ENCODE assay signal across 32 mouse cellular contexts in the genomic region with DNA sequence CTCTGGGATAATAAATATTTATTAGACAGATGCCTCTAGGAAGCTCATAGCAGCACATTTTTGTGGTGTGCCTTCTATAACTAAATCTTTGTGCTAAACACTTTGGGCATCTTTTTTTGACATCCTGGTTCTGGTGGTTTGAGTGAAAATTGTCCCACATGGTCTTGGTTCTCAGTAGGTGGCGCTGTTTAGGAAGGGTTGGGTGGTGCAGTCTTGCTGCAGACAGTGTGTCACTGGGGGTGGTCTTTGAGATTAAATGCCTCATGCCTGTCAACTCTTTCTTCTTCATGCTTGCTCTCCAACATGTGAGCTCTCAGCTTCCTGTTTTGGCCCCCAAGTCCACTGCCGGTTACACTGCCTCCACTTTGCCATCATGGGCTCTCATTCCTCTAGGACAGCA.
DNase-seq lines count a peak whose midpoint lies in the region; ATAC-seq and TF ChIP-seq lines count a peak whose summit lies in the region.
"Had no signal": no experiment of that assay in that cellular context is flagged by ENCODE, and none has a peak within 500 bp of the region (broad histone marks: within the 10 kb centered on the region; RNA-seq: fewer than 3 reads in every experiment).

No protein-coding gene starts in this region.

- no peaks in the 10 kb centered on the region for H3K9me3 ChIP-seq in kidney, postnatal 0 days (replicated peaks; ENCODE audit: low read length)
- H3K9me3 ChIP-seq in kidney, embryonic 16.5 days (ENCODE audit: low read length), result no peaks in the 10 kb centered on the region; the same call in 1 of the 2 replicates
- no peaks in the 10 kb centered on the region for H3K9me3 ChIP-seq in lung, postnatal 0 days (ENCODE audit: low read length)
- no peaks in the 10 kb centered on the region for H3K9me3 ChIP-seq in ES-Bruce4 (replicated peaks; ENCODE audit: control insufficient read depth, insufficient read depth, low read length, poor library complexity, severe bottlenecking)
- H3K9me3 ChIP-seq in forebrain, embryonic 13.5 days (replicated peaks), result no peaks in the 10 kb centered on the region
- H3K9me3 ChIP-seq: embryonic facial prominence, embryonic 12.5 days; forebrain, embryonic 15.5 days; heart, embryonic 12.5 days; limb, embryonic 10.5 days; limb, embryonic 15.5 days; midbrain, embryonic 15.5 days; neural tube, embryonic 15.5 days; stomach, embryonic 15.5 days had no signal

- TF ChIP-seq EP300 in lung, postnatal 0 days (IDR thresholded peaks at IDR 0.05), result no peak
- no peak for TF ChIP-seq EP300 in ES-Bruce4 (IDR thresholded peaks at IDR 0.05; ENCODE audit: insufficient read depth, low read depth, low read length)

- ATAC-seq in kidney, postnatal 0 days (replicated peaks; ENCODE audit: low FRiP score, low read depth), result no peak
- ATAC-seq in kidney, embryonic 16.5 days (ENCODE audit: low FRiP score, low TSS enrichment), result no peak
- ATAC-seq in lung, postnatal 0 days, result no peak
- no peak for ATAC-seq in forebrain, embryonic 13.5 days
- ATAC-seq: forebrain, embryonic 15.5 days; inflammation-experienced regulatory T-cells, adult 6 months; midbrain, embryonic 15.5 days had no signal

- no peaks in the 10 kb centered on the region for H3K27me3 ChIP-seq in kidney, postnatal 0 days (ENCODE audit: insufficient read depth, low read length)
- no peaks in the 10 kb centered on the region for H3K27me3 ChIP-seq in kidney, embryonic 16.5 days (ENCODE audit: insufficient read depth, low read length)
- no peaks in the 10 kb centered on the region for H3K27me3 ChIP-seq in lung, postnatal 0 days (replicated peaks; ENCODE audit: insufficient read depth, low read length)
- no peaks in the 10 kb centered on the region for H3K27me3 ChIP-seq in ES-Bruce4 (ENCODE audit: control insufficient read depth, insufficient read depth, low read length, poor library complexity, severe bottlenecking)
- H3K27me3 ChIP-seq in forebrain, embryonic 13.5 days, result no peaks in the 10 kb centered on the region
- H3K27me3 ChIP-seq: embryonic facial prominence, embryonic 12.5 days; forebrain, embryonic 15.5 days; heart, embryonic 12.5 days; limb, embryonic 15.5 days; midbrain, embryonic 15.5 days; neural tube, embryonic 15.5 days; stomach, embryonic 15.5 days had no signal

- no peak for DNase-seq in kidney, postnatal 0 days (ENCODE audit: low spot score)
- no peak for DNase-seq in lung, postnatal 0 days (ENCODE audit: low spot score)
- DNase-seq in lung, postnatal 10 days, result no peak
- DNase-seq in R1 (ENCODE audit: low read depth, low spot score), result peak; percentile 43
- DNase-seq: adrenal gland, postnatal 10 days; B cell, adult 2 months; cerebellum, adult 11 months; cerebellum, adult 9-11 months; embryo, embryonic 11 days; gastrocnemius, postnatal 25 days; heart, adult 18-20 months; heart, postnatal 4 days; kidney, adult 2 months; kidney, postnatal 25 days; retina, postnatal 1 day; right cerebral cortex, postnatal 14 days; thymus, postnatal 36 days had no signal

- H3K9ac ChIP-seq in kidney, postnatal 0 days (ENCODE audit: low read depth, low read length), result no peak overlapping the region
- no peak overlapping the region for H3K9ac ChIP-seq in kidney, embryonic 16.5 days (replicated peaks; ENCODE audit: low read length)
- no peak overlapping the region for H3K9ac ChIP-seq in lung, postnatal 0 days (replicated peaks; ENCODE audit: low read depth)
- H3K9ac ChIP-seq in ES-Bruce4 (ENCODE audit: low read depth, poor library complexity, severe bottlenecking), result no peak overlapping the region
- H3K9ac ChIP-seq in forebrain, embryonic 13.5 days, result no peak overlapping the region
- H3K9ac ChIP-seq: embryonic facial prominence, embryonic 12.5 days; forebrain, embryonic 15.5 days; heart, embryonic 12.5 days; hindbrain, embryonic 14.5 days; limb, embryonic 15.5 days; liver, embryonic 14.5 days; midbrain, embryonic 15.5 days; neural tube, embryonic 15.5 days; stomach, embryonic 15.5 days had no signal

- WGBS in kidney, postnatal 0 days, result 73% methylated on average over 2 of the region's 2 CpGs
- WGBS in kidney, embryonic 16.5 days, result 77% methylated on average over 2 of the region's 2 CpGs
- 54% methylated on average over 2 of the region's 2 CpGs for WGBS in lung, postnatal 0 days
- WGBS in forebrain, embryonic 13.5 days, result 59% methylated on average over 2 of the region's 2 CpGs

- H3K27ac ChIP-seq in kidney, postnatal 0 days, result no peak overlapping the region
- no peak overlapping the region for H3K27ac ChIP-seq in kidney, embryonic 16.5 days (ENCODE audit: low read length)
- no peak overlapping the region for H3K27ac ChIP-seq in lung, postnatal 0 days (ENCODE audit: low read length)
- no peak overlapping the region for H3K27ac ChIP-seq in ES-Bruce4 (ENCODE audit: insufficient read depth, low read length)
- no peak overlapping the region for H3K27ac ChIP-seq in forebrain, embryonic 13.5 days
- H3K27ac ChIP-seq: embryonic facial prominence, embryonic 12.5 days; forebrain, embryonic 15.5 days; hindbrain, embryonic 14.5 days; limb, embryonic 10.5 days; limb, embryonic 15.5 days; liver, embryonic 14.5 days; macrophage; midbrain, embryonic 15.5 days; neural tube, embryonic 15.5 days; stomach, embryonic 15.5 days had no signal

- no peaks in the 10 kb centered on the region for H3K36me3 ChIP-seq in kidney, postnatal 0 days (ENCODE audit: insufficient read depth, low read length)
- H3K36me3 ChIP-seq in kidney, embryonic 16.5 days (ENCODE audit: insufficient read depth, low read length), result no peaks in the 10 kb centered on the region
- H3K36me3 ChIP-seq in lung, postnatal 0 days (ENCODE audit: insufficient read depth, low read length), result no peaks in the 10 kb centered on the region
- H3K36me3 ChIP-seq in ES-Bruce4 (ENCODE audit: control insufficient read depth, insufficient read depth, low read length, poor library complexity, severe bottlenecking), result no peaks in the 10 kb centered on the region
- H3K36me3 ChIP-seq in forebrain, embryonic 13.5 days (ENCODE audit: poor library complexity, severe bottlenecking), result no peaks in the 10 kb centered on the region
- H3K36me3 ChIP-seq: embryonic facial prominence, embryonic 12.5 days; forebrain, embryonic 15.5 days; heart, embryonic 12.5 days; limb, embryonic 10.5 days; limb, embryonic 15.5 days; midbrain, embryonic 15.5 days; neural tube, embryonic 15.5 days; stomach, embryonic 15.5 days had no signal

- peak; percentile 25; the same call in 1 of the 2 replicates for TF ChIP-seq CTCF in kidney, postnatal 0 days (IDR thresholded peaks at IDR 0.05; ENCODE audit: low read depth)
- TF ChIP-seq CTCF in lung, postnatal 0 days (IDR thresholded peaks at IDR 0.05), result 0 out of 2 replicates have a peak, but pooled peaks have one; percentile 11
- TF ChIP-seq CTCF in ES-Bruce4 (IDR thresholded peaks at IDR 0.05; ENCODE audit: low read depth, low read length), result peak; percentile 50

- no peak overlapping the region for H3K4me3 ChIP-seq in kidney, postnatal 0 days (replicated peaks; ENCODE audit: low read depth, low read length)
- H3K4me3 ChIP-seq in kidney, embryonic 16.5 days (ENCODE audit: low read length), result no peak overlapping the region
- no peak overlapping the region for H3K4me3 ChIP-seq in lung, postnatal 0 days (ENCODE audit: low read depth, low read length)
- no peak overlapping the region for H3K4me3 ChIP-seq in ES-Bruce4 (ENCODE audit: low read depth, low read length)
- H3K4me3 ChIP-seq in forebrain, embryonic 13.5 days, result no peak overlapping the region
- H3K4me3 ChIP-seq: embryonic facial prominence, embryonic 12.5 days; forebrain, embryonic 15.5 days; heart, embryonic 12.5 days; limb, embryonic 10.5 days; limb, embryonic 15.5 days; midbrain, embryonic 15.5 days; neural tube, embryonic 15.5 days; stomach, embryonic 15.5 days had no signal

- no peaks in the 10 kb centered on the region for H3K4me1 ChIP-seq in kidney, postnatal 0 days (replicated peaks; ENCODE audit: insufficient read depth, low read length)
- H3K4me1 ChIP-seq in kidney, embryonic 16.5 days (ENCODE audit: insufficient read depth, low read length), result no peaks in the 10 kb centered on the region
- H3K4me1 ChIP-seq in lung, postnatal 0 days (ENCODE audit: insufficient read depth, low read depth, low read length), result no peaks in the 10 kb centered on the region
- H3K4me1 ChIP-seq in ES-Bruce4 (ENCODE audit: control insufficient read depth, insufficient read depth, low read length), result no peaks in the 10 kb centered on the region
- no peaks in the 10 kb centered on the region for H3K4me1 ChIP-seq in forebrain, embryonic 13.5 days
- H3K4me1 ChIP-seq: embryonic facial prominence, embryonic 12.5 days; forebrain, embryonic 15.5 days; heart, embryonic 12.5 days; limb, embryonic 15.5 days; midbrain, embryonic 15.5 days; neural tube, embryonic 15.5 days; stomach, embryonic 15.5 days had no signal

- H3K4me2 ChIP-seq in kidney, postnatal 0 days (ENCODE audit: low read length), result no peak overlapping the region
- no peak overlapping the region for H3K4me2 ChIP-seq in kidney, embryonic 16.5 days (replicated peaks; ENCODE audit: low read depth, low read length)
- H3K4me2 ChIP-seq in lung, postnatal 0 days (replicated peaks; ENCODE audit: low read depth, low read length), result no peak overlapping the region
- no peak overlapping the region for H3K4me2 ChIP-seq in forebrain, embryonic 13.5 days
- H3K4me2 ChIP-seq: embryonic facial prominence, embryonic 12.5 days; forebrain, embryonic 15.5 days; heart, embryonic 12.5 days; hindbrain, embryonic 14.5 days; limb, embryonic 15.5 days; midbrain, embryonic 15.5 days; neural tube, embryonic 15.5 days; stomach, embryonic 15.5 days had no signal

- TF ChIP-seq POLR2A in ES-Bruce4 (IDR thresholded peaks at IDR 0.05; ENCODE audit: insufficient read depth, low read length), result no peak
